Mouse (Mus musculus) cerebellum, adult 11-12 months (tissue): Measurements from ENCODE around the gene Gpc1.
A peak's percentile ranks its signal among the peaks of the same experiment; 100 is the strongest.

Source experiments
- DNase-seq: peaks from one replicate; pipeline ENCODE4 v3.0.0; 2022

Gene Gpc1

GRCm38 (mm10) chr1:92831188-92832001, at the start of gene Gpc1:
Gene Gpc1 (plus strand): TSS chr1:92831645.
- peak; percentile 95 for DNase-seq

- no peak for DNase-seq
Measured at GRCm38 (mm10) chr1:92781862-92782261, 49.6 kb upstream of the Gpc1 start.

- DNase-seq = no peak
Measured at GRCm38 (mm10) chr1:92782587-92782986, 48.9 kb upstream of the Gpc1 start.

DNA sequence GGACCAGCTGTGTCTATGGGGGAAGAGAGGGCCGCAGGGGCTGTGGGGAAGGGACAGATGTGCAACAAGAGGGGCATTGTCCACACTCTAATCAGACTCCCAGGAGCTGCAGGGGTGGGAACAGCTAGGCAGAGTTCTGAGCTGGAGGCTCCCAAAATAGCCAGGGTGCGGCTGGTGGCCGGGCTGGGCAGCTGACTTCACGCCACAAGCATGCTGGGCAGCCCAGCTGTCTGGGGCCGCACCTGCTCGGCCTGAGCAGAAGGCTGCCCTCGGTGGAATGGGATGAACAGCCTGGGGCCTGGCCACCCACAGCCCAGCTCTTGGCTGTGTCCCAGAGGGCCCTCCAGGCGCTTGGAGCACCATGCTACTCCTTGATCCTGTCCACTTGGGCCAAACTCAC, 44.2 kb upstream of the Gpc1 start:
- peak; percentile 55 for DNase-seq

GRCm38 (mm10) chr1:92788049-92788448, 43.4 kb upstream of the Gpc1 start:
- DNase-seq = no peak

- no peak for DNase-seq
Measured at GRCm38 (mm10) chr1:92790628-92791027, 40.8 kb upstream of the Gpc1 start.

DNA sequence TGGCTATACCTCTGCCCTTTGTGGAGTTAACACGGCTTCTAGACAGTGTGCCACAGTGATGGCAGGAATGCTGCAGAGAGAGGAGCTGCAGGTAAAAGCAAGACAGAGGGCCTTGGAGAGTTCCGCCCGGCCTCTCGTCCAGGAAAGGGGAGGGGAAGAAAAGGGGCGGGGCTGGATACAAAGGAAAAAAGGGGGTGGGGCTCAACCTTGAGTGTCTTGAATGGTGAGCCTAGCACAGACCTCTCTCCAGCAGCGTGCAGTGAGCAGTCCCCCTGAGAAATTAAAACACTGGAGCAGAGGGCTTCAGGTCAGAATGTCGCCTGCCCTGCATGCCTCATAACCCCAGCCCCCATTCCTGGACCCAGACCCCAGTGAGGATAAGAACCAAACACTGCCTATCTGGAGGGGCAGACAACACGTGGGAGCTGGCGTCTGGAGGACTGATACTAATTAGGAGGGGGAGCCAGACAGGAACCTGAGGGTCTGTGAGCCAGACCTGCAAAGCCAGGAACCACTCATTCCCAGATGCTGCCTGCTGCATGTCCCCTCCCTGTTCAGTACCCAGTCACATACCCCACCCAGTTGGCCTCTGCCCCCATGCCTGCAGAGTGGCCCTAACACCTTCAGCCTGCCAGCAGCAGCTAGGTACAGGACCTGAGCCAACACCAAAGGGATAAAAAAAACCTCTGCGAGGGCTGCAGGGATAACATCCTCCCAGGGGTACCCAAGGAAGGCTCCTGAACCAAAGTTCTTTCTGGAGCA, 40.2 kb upstream of the Gpc1 start:
- DNase-seq = no peak

DNA sequence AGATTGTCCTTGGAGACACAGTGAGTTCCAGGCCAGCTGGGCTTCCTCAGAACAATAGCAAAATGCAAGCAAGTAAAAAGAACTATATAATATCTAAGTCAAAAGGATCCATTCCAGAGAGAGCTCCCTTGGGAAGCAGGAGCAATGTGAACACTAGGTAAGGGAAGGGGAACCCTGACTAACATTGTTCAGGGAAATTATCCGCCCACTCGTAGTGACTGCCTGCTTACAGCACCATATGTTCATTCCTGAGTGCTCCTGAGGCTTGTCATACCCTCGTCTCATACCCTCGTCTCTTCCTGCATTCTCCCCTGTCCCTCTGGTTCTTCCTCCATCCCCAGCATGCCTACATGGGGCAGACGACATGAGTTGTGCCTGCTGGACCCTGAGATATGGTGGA, 37.7 kb upstream of the Gpc1 start:
- DNase-seq = no peak

DNA sequence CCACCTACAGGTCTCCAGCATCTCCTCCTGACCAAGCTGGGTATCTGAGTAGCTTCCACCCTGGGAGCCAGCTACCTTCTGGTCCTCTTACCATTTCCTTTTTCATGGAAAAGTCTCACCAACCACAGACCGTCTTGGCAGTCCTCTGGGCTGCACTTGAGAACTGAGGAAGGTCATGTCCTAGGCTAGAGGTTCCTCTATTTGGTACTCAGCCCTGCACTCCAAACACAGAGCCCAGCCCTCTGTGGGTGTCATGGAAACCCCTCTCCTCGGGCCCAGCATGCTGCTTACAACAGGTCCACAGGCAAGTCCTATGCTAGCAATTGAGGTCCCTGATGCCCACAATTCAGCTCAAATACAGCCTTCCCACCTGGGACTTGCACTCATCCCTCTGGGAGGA, 33.0 kb upstream of the Gpc1 start:
- DNase-seq = no peak

DNA sequence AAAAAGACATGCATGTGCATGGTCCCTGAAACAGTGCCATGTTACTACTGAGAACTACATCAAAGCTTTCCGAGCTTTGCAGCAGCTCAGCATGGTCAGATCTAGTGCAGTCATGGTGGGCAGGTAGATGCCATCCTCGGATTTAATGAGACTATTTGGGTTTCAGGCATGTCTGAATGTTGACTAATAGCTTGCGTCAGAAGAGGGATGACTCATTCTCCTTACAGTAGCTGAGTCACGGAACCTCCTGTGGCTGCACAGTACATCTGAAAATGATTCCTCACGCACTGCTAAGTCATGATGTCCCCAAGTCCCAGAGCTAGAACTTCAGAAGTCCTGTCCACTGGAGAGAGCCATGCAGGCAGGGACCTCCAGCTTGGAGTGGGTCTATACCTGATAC, 31.8 kb upstream of the Gpc1 start:
- DNase-seq = no peak

DNA sequence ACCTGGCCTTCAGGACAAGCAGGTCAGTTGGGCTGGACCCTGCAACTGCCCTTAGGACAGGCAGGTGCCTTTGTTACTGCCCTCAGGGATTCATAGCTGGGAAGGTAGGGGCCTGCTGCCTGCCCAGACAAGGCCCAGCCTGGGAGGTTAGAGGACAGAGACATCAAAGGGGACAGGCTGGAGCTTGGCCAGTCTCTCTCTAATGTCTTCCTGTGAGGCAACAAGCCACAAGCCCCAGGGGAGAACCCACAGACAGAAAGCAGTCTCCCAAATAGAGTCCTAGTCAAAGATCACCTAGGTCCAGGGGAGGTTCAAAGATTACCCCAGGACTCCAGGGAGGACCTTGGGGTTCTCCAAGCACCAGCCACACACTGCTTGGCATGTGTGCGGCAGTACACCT, 29.1 kb upstream of the Gpc1 start:
- no peak for DNase-seq

DNA sequence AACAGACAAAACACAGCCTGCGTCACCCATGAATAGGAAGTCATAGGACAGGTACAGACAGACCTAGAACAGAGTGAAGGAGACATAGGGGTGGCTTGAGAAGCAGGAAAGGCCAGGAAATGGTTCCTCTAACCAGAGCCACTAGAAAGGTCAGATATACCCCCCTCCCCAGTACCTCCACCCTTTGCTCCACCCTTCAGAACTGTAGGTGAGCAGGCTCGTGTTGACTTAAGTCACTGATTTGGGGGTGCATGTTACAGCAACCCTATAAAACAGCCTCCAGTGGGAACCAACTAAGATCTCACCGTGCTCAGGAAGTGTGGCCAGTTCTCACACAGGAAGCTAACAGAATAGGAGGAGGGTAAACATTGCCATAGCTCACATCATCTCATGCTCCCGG, 28.1 kb upstream of the Gpc1 start:
- no peak for DNase-seq

GRCm38 (mm10) chr1:92805181-92805580, 26.3 kb upstream of the Gpc1 start:
- DNase-seq = no peak

DNA sequence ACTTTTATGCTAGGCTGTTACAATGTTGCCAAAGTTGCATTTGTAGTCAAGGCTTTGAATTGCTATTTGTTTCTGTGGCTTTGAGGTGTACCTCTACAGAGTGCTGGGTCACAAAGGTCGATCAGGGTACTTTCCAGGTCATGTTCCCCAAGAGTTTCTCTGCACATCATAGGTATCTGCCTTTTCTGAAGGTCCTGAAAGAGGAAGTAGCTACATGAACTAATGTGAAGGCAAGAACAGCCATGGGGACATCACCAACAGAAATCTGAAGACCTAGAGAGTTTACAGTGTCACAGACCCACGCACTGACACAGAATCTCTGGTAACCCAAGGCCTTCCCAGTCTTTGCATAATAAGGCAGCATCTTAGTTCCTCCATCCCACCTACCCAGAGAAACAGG, 25.6 kb upstream of the Gpc1 start:
- DNase-seq = no peak

GRCm38 (mm10) chr1:92806720-92807119, 24.7 kb upstream of the Gpc1 start:
- DNase-seq = no peak

DNA sequence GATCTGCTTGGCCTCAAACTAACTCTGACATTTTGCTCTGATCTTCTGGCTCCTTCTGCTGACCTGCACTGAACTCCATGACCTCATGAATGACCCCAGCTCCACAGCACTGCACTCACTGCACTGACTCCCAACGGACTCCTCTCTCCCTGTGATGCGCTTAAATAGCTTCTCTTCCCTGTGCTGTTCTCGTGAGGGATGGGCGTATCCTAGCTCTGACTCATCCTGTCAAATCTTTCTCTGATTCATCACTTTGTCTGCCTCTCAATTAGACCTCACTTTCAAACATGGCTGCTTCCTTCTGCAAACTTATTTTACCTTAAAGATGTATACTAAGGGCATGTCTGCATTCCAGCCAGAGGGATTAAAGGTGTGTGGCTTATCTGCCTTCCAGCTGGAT, 21.8 kb upstream of the Gpc1 start:
- DNase-seq = no peak

DNA sequence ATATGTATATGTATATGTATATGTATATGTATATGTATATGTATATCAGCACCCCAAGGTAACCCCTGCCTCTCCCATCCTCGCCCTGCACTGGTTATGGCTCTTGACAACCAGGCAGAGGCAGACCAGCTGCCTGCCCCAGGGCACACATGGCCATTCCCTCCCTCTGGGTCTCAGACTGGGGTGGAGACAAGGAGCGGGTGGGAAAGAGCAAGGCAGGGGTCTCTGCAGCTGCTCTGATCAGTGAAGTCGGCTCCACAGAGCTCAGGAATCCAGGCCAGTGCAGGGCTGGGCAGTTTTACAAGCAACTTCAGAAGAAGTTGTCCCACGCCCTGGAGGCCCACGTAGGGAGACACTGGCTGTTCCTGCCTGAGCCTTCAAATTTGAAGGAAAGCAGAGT, 17.1 kb upstream of the Gpc1 start:
- no peak for DNase-seq

GRCm38 (mm10) chr1:92815100-92815499, 16.3 kb upstream of the Gpc1 start:
- DNase-seq = no peak

GRCm38 (mm10) chr1:92815756-92816294, 15.6 kb upstream of the Gpc1 start:
- no peak for DNase-seq

DNA sequence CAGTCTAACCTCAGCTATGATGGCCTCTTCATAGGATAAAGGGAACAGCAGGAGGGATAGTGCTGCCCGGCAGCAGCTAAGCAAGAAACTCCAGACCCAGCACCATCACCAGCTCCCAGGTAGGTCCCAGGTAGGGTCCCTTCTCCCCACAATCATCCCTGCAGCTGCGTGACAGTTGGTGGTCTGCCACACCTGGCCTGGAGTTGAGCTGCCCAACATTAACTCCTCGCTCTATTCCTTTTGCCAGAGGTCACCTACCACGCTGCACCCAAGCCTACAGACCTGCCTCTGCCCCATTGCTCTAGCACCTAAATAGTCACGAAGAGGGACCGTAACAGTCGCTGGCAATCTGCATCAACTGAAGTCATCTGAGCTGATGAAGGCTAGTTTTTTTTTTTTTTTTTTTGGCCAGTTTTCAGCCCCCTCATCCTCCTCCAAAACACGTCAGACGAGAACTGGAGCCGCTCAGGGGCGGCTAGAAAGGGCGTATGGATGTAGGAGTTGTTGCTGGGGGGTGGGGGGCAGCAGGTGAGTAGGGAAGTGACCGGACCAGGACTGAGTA, 738 bp upstream of the Gpc1 start:
- DNase-seq = peak; percentile 74

DNA sequence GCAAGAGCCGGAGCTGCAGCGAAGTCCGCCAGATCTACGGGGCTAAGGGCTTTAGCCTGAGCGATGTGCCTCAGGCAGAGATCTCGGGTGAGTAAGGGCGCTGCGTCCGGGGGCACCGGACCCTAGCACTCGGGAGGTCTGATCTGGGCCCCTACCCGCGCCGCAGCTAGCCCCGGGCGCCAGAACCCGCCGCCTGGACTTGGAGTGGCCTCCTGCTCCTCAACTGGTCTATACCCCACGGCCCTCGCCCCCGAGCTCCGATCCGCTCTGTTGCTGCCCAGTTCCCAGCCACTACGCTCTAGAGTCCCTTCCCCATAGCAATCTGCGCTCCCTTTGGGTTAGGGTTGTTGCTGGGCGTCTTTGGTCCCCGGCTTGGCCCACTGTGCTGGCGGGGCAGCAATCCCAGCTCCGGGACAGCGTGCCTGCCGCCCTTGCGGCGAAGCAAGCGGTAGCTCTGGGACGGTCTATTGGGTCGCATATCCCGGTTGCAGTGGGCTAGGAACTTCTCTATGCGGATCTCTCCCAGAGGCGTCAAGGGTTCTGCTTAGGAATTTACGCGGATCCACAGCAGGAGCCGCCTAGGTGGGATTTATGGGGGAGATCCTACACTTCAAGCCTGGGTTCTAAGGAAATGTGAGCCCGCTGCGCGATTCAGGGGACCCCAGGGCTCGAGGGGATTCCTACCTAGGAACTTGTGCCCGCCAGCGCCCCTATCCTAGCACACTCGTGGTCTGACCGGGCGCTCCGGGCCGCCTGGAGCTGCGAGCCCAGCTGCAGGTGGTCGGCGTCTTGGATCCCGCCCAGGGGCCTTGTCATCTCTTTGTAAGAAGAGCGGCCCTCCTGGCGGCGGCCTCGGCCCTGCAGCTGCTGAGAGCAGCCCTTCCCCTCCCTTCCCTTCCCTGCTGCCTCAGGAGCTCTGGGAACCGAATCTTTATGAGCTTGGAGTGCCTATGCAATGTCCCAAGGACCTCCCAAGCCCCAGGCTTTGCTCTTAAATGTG, 866 bp downstream of the Gpc1 start:
- DNase-seq = peak; percentile 76

- DNase-seq = peak; percentile 83
Measured at GRCm38 (mm10) chr1:92833987-92834706, 2.7 kb downstream of the Gpc1 start.
